Comparison of ENCODE assay signal across 26 mouse cellular contexts in the genomic region with DNA sequence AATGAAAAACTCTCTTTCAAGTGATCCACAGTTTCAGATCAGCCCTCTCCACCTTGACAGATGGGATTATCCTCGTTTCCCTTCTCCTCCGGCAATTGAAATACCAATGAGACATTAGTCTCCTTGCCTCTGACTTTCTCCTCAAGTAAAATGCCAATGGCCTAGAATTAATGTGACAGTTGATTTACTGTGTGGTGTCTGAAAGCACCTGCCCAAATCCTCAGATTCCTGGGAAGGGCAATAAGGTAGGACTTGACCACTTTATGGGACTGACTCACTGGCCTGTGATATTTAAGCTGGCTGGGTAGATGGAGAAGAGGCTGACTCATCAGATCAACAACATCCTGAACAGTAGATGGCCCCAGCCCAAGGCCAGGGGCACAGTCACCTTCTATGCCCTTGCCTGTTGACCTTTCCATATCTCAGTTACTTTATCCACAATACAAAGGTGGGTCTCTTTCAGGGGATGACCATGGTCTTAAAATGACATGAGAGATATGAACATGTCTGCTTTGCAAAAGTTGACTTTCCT. TPM values are rescaled to one million over a fixed set of nuclear protein-coding genes. Genes with fewer than 3 reads are reported as not detected.
"Had no signal": no experiment of that assay in that cellular context is flagged by ENCODE, and none has a peak within 500 bp of the region (broad histone marks: within the 10 kb centered on the region; RNA-seq: fewer than 3 reads in every experiment).

No protein-coding gene starts in this region.

- H3K4me3 ChIP-seq: lung, embryonic 15.5 days; megakaryocyte, embryonic 14.5 days; midbrain, embryonic 12.5 days; neural tube, embryonic 13.5 days; neural tube, embryonic 15.5 days had no signal

- H3K36me3 ChIP-seq: lung, embryonic 15.5 days; midbrain, embryonic 12.5 days; neural tube, embryonic 13.5 days; neural tube, embryonic 15.5 days had no signal

- ATAC-seq: liver, postnatal 0 days; lung, postnatal 0 days; midbrain, embryonic 16.5 days had no signal

- DNase-seq: liver, postnatal 0 days; lung, adult 2 months; lung, postnatal 14 days; lung, postnatal 36 days; midbrain, embryonic 14.5 days; retina, postnatal 1 day; right cerebral cortex, adult 18-20 months; right cerebral cortex, postnatal 25 days; right cerebral cortex, postnatal 4 days; spleen, adult 18-20 months; thymus, adult 18-20 months; thymus, postnatal 14 days; thymus, postnatal 36 days had no signal

- H3K4me2 ChIP-seq: lung, embryonic 15.5 days; midbrain, embryonic 12.5 days; neural tube, embryonic 13.5 days; neural tube, embryonic 15.5 days had no signal

- H3K9ac ChIP-seq: liver, postnatal 0 days; lung, embryonic 15.5 days; midbrain, embryonic 12.5 days; neural tube, embryonic 13.5 days; neural tube, embryonic 15.5 days had no signal

- H3K4me1 ChIP-seq: lung, embryonic 15.5 days; megakaryocyte, embryonic 14.5 days had no signal

- H3K9me3 ChIP-seq: lung, embryonic 15.5 days; megakaryocyte, embryonic 14.5 days; midbrain, embryonic 12.5 days; neural tube, embryonic 13.5 days; neural tube, embryonic 15.5 days had no signal

- H3K27ac ChIP-seq: lung, embryonic 15.5 days; macrophage; midbrain, embryonic 12.5 days; neural tube, embryonic 13.5 days; neural tube, embryonic 15.5 days had no signal

- H3K27me3 ChIP-seq: lung, embryonic 15.5 days; midbrain, embryonic 12.5 days; neural tube, embryonic 15.5 days had no signal

RNA-seq across cellular contexts. Expression of a gene that starts 24.1 kb away (rescaled TPM):
- polyA plus RNA-seq: macrophage; small intestine, adult 2 months had no signal

RNA-seq across cellular contexts. Expression of a gene that starts 27.4 kb away (rescaled TPM):
- total RNA-seq: megakaryocyte progenitor cell, adult 5-6 weeks; monocyte, adult 5-6 weeks had no signal
- polyA plus RNA-seq: lung, adult 2 months; lung, embryonic 15.5 days; lung, postnatal 0 days; macrophage; midbrain, embryonic 12.5 days; neural tube, embryonic 11.5 days; neural tube, embryonic 13.5 days; small intestine, adult 2 months; stomach, embryonic 14.5 days had no signal

RNA-seq across cellular contexts. Expression of a gene that starts 36.5 kb away (rescaled TPM):
- total RNA-seq: megakaryocyte progenitor cell, adult 5-6 weeks; monocyte, adult 5-6 weeks had no signal
- polyA plus RNA-seq: lung, adult 2 months; lung, postnatal 0 days; macrophage; midbrain, embryonic 12.5 days; midbrain, embryonic 14.5 days; midbrain, embryonic 16.5 days; neural tube, embryonic 11.5 days; neural tube, embryonic 13.5 days; neural tube, embryonic 15.5 days; small intestine, adult 2 months had no signal

RNA-seq across cellular contexts. Expression of a gene that starts 45.3 kb away (rescaled TPM):
- total RNA-seq: megakaryocyte progenitor cell, adult 5-6 weeks; monocyte, adult 5-6 weeks had no signal
- polyA plus RNA-seq: macrophage; midbrain, embryonic 12.5 days; neural tube, embryonic 11.5 days had no signal
